ENCODE assay signal across 8 mouse cellular contexts in genomic region chr11:32601528-32602323, GRCm38 (mm10). TPM values are rescaled to one million over a fixed set of nuclear protein-coding genes. Genes with fewer than 3 reads are reported as not detected.
DNase-seq lines count a peak whose midpoint lies in the region; ATAC-seq and TF ChIP-seq lines count a peak whose summit lies in the region.

No protein-coding gene starts in this region.

- WGBS in kidney, postnatal 0 days: 40% methylated on average over 12 of the region's 12 CpGs

- peak; percentile 84 for ATAC-seq in kidney, postnatal 0 days (replicated peaks; ENCODE audit: low FRiP score, low read depth)
- ATAC-seq in megakaryocyte-erythroid progenitor cell, adult 5-6 weeks (replicated peaks; ENCODE audit: low FRiP score, low TSS enrichment, poor library complexity, severe bottlenecking): peak; percentile 47; the same call in 1 of the 2 replicates

- no peak for TF ChIP-seq CTCF in kidney, postnatal 0 days (IDR thresholded peaks at IDR 0.05; ENCODE audit: low read depth)

- H3K27me3 ChIP-seq in kidney, postnatal 0 days (ENCODE audit: insufficient read depth, low read length): no peaks in the 10 kb centered on the region

- no peak overlapping the region for H3K4me3 ChIP-seq in kidney, postnatal 0 days (replicated peaks; ENCODE audit: low read depth, low read length)

- no peak overlapping the region for H3K4me2 ChIP-seq in kidney, postnatal 0 days (ENCODE audit: low read length)

- no peaks in the 10 kb centered on the region for H3K36me3 ChIP-seq in kidney, postnatal 0 days (ENCODE audit: insufficient read depth, low read length)

- no peak overlapping the region for H3K9ac ChIP-seq in kidney, postnatal 0 days (ENCODE audit: low read depth, low read length)

- H3K9me3 ChIP-seq in kidney, postnatal 0 days (replicated peaks; ENCODE audit: low read length): no peaks in the 10 kb centered on the region

- H3K4me1 ChIP-seq in kidney, postnatal 0 days (replicated peaks; ENCODE audit: insufficient read depth, low read length): no peaks in the 10 kb centered on the region

- DNase-seq in gastrocnemius, postnatal 25 days: peak; percentile 51
- DNase-seq in gastrocnemius, postnatal 10 days: no peak
- DNase-seq in heart, adult 9 months (ENCODE audit: low spot score in 2 of 2): peak; percentile 35 to 43
- peak; percentile 79 for DNase-seq in kidney, postnatal 0 days (ENCODE audit: low spot score)
- no peak for DNase-seq in thymus, postnatal 0 days (ENCODE audit: low spot score)
- no peak for DNase-seq in ovary, adult 18-20 months (ENCODE audit: low spot score)
- no peak for DNase-seq in layer of hippocampus, adult 11-12 months (ENCODE audit: low spot score)

- H3K27ac ChIP-seq in kidney, postnatal 0 days: no peak overlapping the region

RNA-seq across cellular contexts. Expression of gene Fbxw11, which starts 40.8 kb away (rescaled TPM):
- total RNA-seq in gastrocnemius, postnatal 25 days (2021): 10 to 100 TPM; 41.5 to 52.7 TPM
- total RNA-seq in gastrocnemius, postnatal 10 days (2021): 10 to 100 TPM; 51.7 to 56.8 TPM
- 61.1 and 68.4 TPM in 2 replicates for polyA plus RNA-seq in kidney, postnatal 0 days (2015; fragmentation: Nextera tagmentation; extraction: Ambion mirVana)
- total RNA-seq in megakaryocyte-erythroid progenitor cell, adult 5-6 weeks (2014; fragmentation: Nextera tagmentation): 30.9 and 40.5 TPM in 2 replicates
- total RNA-seq in megakaryocyte-erythroid progenitor cell, adult 5-6 weeks (2017): 28.8 and 36.2 TPM in 2 replicates
- 42.1 and 49.1 TPM in 2 replicates for polyA plus RNA-seq in thymus, postnatal 0 days (2015; fragmentation: Nextera tagmentation; extraction: Ambion mirVana)

Comparison
In these comparisons a context has a peak if more than half of its experiments do, and no peak if none do; other contexts are left out.
1. DNase-seq: peak in gastrocnemius, postnatal 25 days (single experiment), heart, adult 9 months (2 of 2) and kidney, postnatal 0 days (single experiment); none in gastrocnemius, postnatal 10 days (single experiment), thymus, postnatal 0 days (single experiment), ovary, adult 18-20 months (single experiment) and layer of hippocampus, adult 11-12 months (single experiment).